Mouse (Mus musculus) heart, adult 2 months (tissue): ENCODE data around the gene Dctn2. TPM values are rescaled to one million over a fixed set of nuclear protein-coding genes. Genes with fewer than 3 reads are reported as not detected.

ENCODE experiments used
- DNase-seq, 2 experiments: peaks; one replicate each; pipeline ENCODE4 v3.0.0; 2021
- H3K27ac ChIP-seq: fragments of 200-600 bp; 2 replicates; pipeline ENCODE4 v1.8.1; 2022
- H3K27me3 ChIP-seq: fragments of 200-500 bp; 2 replicates; pipeline ENCODE4 v1.6.1; 2012; ENCODE audit warnings: mild to moderate bottlenecking, low read length, inconsistent platforms, mixed read lengths; ENCODE audit not compliant: control insufficient read depth, insufficient read depth
- H3K36me3 ChIP-seq: fragments of 200-500 bp; 2 replicates; pipeline ENCODE4 v1.6.1; 2012; ENCODE audit warnings: low read length, inconsistent platforms; ENCODE audit not compliant: control insufficient read depth, insufficient read depth
- H3K4me1 ChIP-seq: fragments of 200-500 bp; 2 replicates; pipeline ENCODE4 v1.6.1; 2011; ENCODE audit warnings: low read length; ENCODE audit not compliant: control insufficient read depth, insufficient read depth
- H3K4me3 ChIP-seq: fragments of 200-600 bp; 2 replicates; pipeline ENCODE4 v1.8.1; 2022
- H3K79me2 ChIP-seq: fragments of 200-500 bp; replicated peaks from 2 replicates; pipeline ENCODE4 v1.6.1; 2012; ENCODE audit warnings: mild to moderate bottlenecking, inconsistent platforms, low read length, moderate library complexity, mixed read lengths; ENCODE audit not compliant: control insufficient read depth, insufficient read depth
- H3K9ac ChIP-seq: fragments of 200-500 bp; 2 replicates; pipeline ENCODE4 v1.6.1; 2012; ENCODE audit warnings: low read depth, mild to moderate bottlenecking, control low read depth, inconsistent platforms, low read length, mixed read lengths
- CTCF ChIP-seq: fragments of 200-600 bp; IDR thresholded peaks from 2 replicates; pipeline ENCODE4 v1.8.1; 2022; ENCODE audit warnings: antibody characterized with exemption, mild to moderate bottlenecking, moderate library complexity
- EP300 ChIP-seq: fragments of 200-500 bp; IDR thresholded peaks from 2 replicates; pipeline ENCODE4 v1.6.1; 2011; ENCODE audit warnings: low read depth, low read length, control low read depth; ENCODE audit not compliant: insufficient read depth
- POLR2A ChIP-seq: fragments of 200-500 bp; IDR thresholded peaks from 2 replicates; pipeline ENCODE4 v1.6.1; 2011; ENCODE audit warnings: mild to moderate bottlenecking, low read depth, low read length, control low read depth; ENCODE audit not compliant: insufficient read depth
- WGBS: fragments of 180-500 bp; shearing (Covaris S2); methylation state at CpG from one replicate; pipeline ENCODE4 v1.1.7; 2018; 5-methylcytosine and 5-hydroxymethylcytosine counted together
- intact Hi-C: fragments of 180-260 bp; cut with DNase I; formaldehyde crosslinking; loops from one replicate; pipeline ENCODE4 v1.15.1; 2025
- long read RNA-seq: library from polyadenylated mRNA; stranded (forward); transcript quantifications from one replicate; pipeline ENCODE4 v2.0.0, GENCODE M21; 2021
- polyA plus RNA-seq: library from polyadenylated mRNA; depleted of rRNA; stranded (reverse); fragments of >200 nt; gene quantifications from 2 replicates; pipeline ENCODE4 v1.2.3, GENCODE M21; 2012; rRNA removed
- total RNA-seq, 2 experiments: library from RNA; stranded (reverse); gene quantifications; 2 replicates each; pipeline ENCODE4 v1.2.3; 2021

Dctn2 gene
- total RNA-seq (100 to 1,000 TPM; 123 to 135 TPM), polyA plus RNA-seq (139 and 167 TPM in 2 replicates)
- long read RNA-seq, transcript Dctn2-201 (14 exons, 1,784 nt), result major isoform, 44 of 141 reads
- long read RNA-seq, partial matches to known transcripts, result 5 of 141 reads
- long read RNA-seq, other reads (novel, unspliced or antisense), result 92 of 141 reads

DNA sequence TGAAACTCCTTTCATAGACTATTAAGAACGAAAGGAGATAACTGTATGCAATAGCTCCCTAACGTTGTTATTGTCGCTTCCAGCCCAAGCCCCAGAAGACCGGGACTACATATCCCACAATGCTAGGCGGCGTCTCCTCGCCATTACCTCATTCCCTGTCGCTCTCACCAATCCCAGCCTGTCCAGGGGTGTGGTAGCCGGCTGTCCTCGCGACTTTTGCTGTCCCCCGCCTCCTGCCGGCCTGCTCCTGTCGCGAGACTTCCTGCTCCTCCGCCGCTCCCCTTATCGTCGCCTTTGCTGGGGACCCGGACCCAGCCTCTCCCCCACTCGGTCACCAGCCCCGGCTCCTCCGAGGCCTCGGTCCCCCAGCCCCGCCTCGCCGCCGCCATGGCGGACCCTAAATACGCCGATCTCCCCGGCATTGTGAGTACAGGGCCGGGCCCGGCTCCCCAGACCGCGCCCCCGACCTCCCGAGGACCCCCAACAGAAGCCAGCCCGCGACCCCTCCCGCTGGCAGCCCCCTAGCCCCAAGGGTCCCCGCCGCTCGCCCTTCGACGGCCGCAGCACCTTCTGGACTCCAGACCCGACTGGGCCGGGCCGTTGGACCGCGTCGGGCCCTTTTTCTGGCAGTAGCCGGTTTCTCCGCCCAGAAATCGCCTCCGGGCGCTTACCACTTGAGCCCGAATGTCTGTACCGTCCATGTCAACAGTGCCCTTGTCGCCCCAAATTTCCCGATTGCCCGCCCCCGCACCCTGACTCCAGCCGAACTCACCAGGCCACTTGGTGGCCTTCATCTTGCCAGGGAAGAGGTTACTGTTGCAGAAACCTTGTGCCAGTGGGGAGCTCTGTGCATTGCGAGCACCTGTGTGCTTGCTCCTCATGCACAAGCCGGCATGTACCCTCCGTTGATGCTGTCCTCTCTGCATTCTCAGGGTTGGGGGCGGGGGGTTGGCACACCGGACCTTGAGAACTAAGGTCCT lies at the start of gene Dctn2:
Gene Dctn2 (plus strand): TSS at position 257 of the 980 bp plus-strand sequence.
- Histone ChIP-seq H3K4me1 (peaks cover 16% of the 10 kb centered on the region), H3K79me2 (peaks cover 3% of the 10 kb centered on the region; the same call in 1 of the 2 replicates), H3K27me3 (no peaks in the 10 kb centered on the region), H3K36me3 (peaks cover 7% of the 10 kb centered on the region), H3K4me3 (peak within 1 kb of the TSS; percentile 87), H3K27ac (peak within 1 kb of the TSS; percentile 96), H3K9ac (peak within 1 kb of the TSS; percentile 99)
- WGBS, result under 1% methylated on average over 70 of the region's 70 CpGs
- peak; percentile 74 for TF ChIP-seq POLR2A
- TF ChIP-seq EP300, result peak; percentile 85
- TF ChIP-seq CTCF, result 0 out of 2 replicates have a peak, but pooled peaks have one; percentile 21
- intact Hi-C loops, result loop anchor here (1.0 kb wide), 2 partner anchors 22 to 45 kb away; partner anchors contain the start of gene Mars
- peak; percentile 92 to 96 for DNase-seq

DNA sequence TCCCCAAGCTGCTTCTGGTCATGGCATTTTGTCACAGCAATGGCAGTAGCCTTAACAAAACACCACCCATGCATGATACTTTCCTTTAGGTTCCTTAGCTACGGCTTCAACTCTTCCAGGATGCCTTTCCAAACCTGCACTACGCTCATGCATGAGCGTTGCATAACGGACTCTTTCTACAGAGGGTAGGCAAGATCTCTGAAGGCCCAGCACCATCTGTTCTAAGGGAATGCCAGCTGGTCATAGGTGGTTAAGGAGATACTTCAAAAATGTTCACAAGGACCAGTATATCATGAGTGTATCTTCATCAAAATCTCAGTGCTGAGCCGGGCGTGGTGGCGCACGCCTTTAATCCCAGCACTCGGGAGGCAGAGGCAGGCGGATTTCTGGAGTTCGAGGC lies 49.7 kb upstream of the Dctn2 start:
- no peak for TF ChIP-seq EP300
- no peak for TF ChIP-seq POLR2A
- TF ChIP-seq CTCF, result no peak
- no peaks in the 10 kb centered on the region for H3K36me3 ChIP-seq
- intact Hi-C loops, result no loop called here
- no peak overlapping the region for H3K27ac ChIP-seq
- H3K27me3 ChIP-seq, result no peaks in the 10 kb centered on the region
- no peak overlapping the region for H3K4me3 ChIP-seq
- WGBS, result 92% methylated on average over 11 of the region's 11 CpGs
- H3K4me1 ChIP-seq, result no peaks in the 10 kb centered on the region
- no peak overlapping the region for H3K9ac ChIP-seq
- DNase-seq, result no peak
- no peaks in the 10 kb centered on the region for H3K79me2 ChIP-seq

DNA sequence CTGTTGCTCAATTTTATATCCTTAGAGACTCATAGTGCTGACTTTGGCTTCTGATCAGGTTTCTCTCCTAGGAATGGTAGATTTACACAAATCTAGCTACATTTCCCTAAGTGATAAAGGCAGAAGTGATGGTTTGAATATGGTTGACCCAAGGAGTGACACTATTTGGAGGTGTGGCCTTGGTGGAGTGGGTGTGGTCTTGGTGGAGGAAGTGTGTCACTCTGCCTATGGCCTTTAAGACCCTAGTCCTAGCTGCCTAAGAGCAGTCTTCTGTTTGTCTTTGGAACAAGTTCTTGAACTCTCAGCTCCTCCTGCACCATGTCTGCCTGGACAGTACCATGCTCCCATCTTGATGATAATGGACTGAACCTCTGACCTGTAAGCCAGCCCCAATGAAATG lies 49.0 kb upstream of the Dctn2 start:
- no peak for DNase-seq
- Histone ChIP-seq H3K27ac (no peak overlapping the region), H3K9ac (no peak overlapping the region), H3K27me3 (no peaks in the 10 kb centered on the region), H3K4me1 (no peaks in the 10 kb centered on the region), H3K79me2 (no peaks in the 10 kb centered on the region), H3K36me3 (no peaks in the 10 kb centered on the region), H3K4me3 (no peak overlapping the region)
- TF ChIP-seq CTCF (no peak), EP300 (no peak), POLR2A (no peak)
- intact Hi-C loops, result no loop called here

DNA sequence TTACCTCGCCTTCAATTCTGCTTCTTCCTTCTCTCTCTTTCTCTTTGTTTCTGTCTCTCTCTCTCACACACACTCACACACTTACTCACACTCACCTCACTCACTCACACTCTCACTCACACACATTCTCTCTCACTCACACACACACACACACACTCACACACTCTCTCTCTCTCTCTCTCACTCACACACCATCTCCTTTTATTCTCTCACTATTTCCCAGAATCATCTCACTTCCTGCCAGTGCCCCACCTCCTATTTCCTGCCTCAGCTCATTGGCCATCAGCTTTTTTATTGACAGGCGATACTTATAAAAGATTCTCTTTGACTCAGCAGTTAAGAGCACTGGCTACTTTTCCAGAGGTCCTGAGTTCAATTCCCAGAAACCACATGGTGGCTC lies 47.8 kb upstream of the Dctn2 start:
- H3K36me3 ChIP-seq, result no peaks in the 10 kb centered on the region
- H3K4me3 ChIP-seq, result no peak overlapping the region
- TF ChIP-seq EP300 (no peak), POLR2A (no peak), CTCF (no peak)
- no peak for DNase-seq
- no peaks in the 10 kb centered on the region for H3K4me1 ChIP-seq
- no peaks in the 10 kb centered on the region for H3K27me3 ChIP-seq
- WGBS, result 91% methylated on average over 2 of the region's 2 CpGs
- no peak overlapping the region for H3K9ac ChIP-seq
- H3K79me2 ChIP-seq, result no peaks in the 10 kb centered on the region
- no peak overlapping the region for H3K27ac ChIP-seq
- intact Hi-C loops, result no loop called here

DNA sequence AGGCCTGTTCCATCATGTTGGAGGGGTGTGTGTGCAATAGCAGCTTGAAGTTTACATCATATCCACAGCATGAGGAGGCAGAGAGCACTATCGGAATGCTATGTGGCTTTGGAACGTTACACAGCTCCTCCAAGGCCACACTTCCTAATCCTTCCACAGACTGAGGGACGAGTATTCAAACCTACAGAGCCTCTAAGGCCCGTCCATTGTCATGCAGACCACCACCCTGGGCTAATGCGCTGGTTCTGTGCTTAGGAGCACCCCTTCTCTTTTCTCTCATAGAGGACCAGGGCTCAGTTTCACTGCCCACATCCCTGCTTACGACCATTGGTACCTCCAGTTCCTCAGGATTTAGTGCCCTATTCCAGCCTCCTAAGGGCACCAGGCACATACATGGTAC lies 41.0 kb upstream of the Dctn2 start:
- Histone ChIP-seq H3K27me3 (no peaks in the 10 kb centered on the region), H3K4me3 (no peak overlapping the region), H3K9ac (no peak overlapping the region), H3K36me3 (no peaks in the 10 kb centered on the region), H3K4me1 (no peaks in the 10 kb centered on the region), H3K27ac (no peak overlapping the region), H3K79me2 (no peaks in the 10 kb centered on the region)
- intact Hi-C loops, result no loop called here
- TF ChIP-seq CTCF, result no peak
- no peak for TF ChIP-seq POLR2A
- TF ChIP-seq EP300, result no peak
- WGBS, result 73% methylated on average over 6 of the region's 6 CpGs
- no peak for DNase-seq

DNA sequence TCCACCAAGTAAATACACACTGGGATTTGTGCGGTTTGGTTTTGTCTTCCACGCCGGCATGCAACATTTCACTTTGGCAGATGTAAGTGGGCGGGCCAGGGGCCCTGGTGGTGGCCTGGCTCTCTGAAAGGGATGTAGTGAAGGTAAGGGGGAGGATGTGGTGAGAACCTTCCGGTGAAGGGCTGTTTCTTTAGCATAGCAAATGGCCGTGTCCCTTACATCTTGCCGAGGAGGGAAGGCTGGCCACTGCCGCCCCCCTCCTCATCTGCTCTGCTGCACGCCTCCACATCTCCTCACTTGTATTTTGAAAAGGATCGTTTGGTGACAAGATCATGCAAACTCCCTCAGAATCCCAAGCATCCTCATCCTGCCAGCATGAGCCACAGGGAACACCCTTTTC lies 40.4 kb upstream of the Dctn2 start:
- no peaks in the 10 kb centered on the region for H3K27me3 ChIP-seq
- H3K4me1 ChIP-seq, result no peaks in the 10 kb centered on the region
- H3K36me3 ChIP-seq, result no peaks in the 10 kb centered on the region
- no peak for DNase-seq
- no peak overlapping the region for H3K4me3 ChIP-seq
- no peaks in the 10 kb centered on the region for H3K79me2 ChIP-seq
- WGBS, result 40% methylated on average over 10 of the region's 10 CpGs
- H3K9ac ChIP-seq, result no peak overlapping the region
- no peak overlapping the region for H3K27ac ChIP-seq
- intact Hi-C loops, result no loop called here
- no peak for TF ChIP-seq CTCF
- TF ChIP-seq POLR2A, result no peak
- TF ChIP-seq EP300, result no peak
